Mouse (Mus musculus): ENCODE measurements around the gene Aipl1. TPM values are rescaled to one million over a fixed set of nuclear protein-coding genes. Genes with fewer than 3 reads are reported as not detected.

Gene Aipl1
- polyA plus RNA-seq, 1 experiment from 2014 or later, result 0.09 TPM

GRCm38 (mm10) chr11:71985101-71985711, 52.1 kb downstream of the Aipl1 start:
- 20% methylated on average over 4 of the region's 4 CpGs for WGBS
- peak; percentile 82 for ATAC-seq (ENCODE audit: low FRiP score, low TSS enrichment)
- Histone ChIP-seq H3K27me3 (ENCODE audit: control insufficient read depth, insufficient read depth, low read length) (no peaks in the 10 kb centered on the region), H3K9me3 (ENCODE audit: control insufficient read depth, low read length) (no peaks in the 10 kb centered on the region), H3K4me2 (replicated peaks; ENCODE audit: low read depth, low read length) (no peak overlapping the region), H3K4me1 (ENCODE audit: control insufficient read depth, insufficient read depth, low read length) (peaks cover 28% of the 10 kb centered on the region), H3K36me3 (ENCODE audit: control insufficient read depth, insufficient read depth, low read length) (no peaks in the 10 kb centered on the region), H3K27ac (ENCODE audit: low read depth, low read length) (no peak overlapping the region), H3K9ac (ENCODE audit: low read depth, low read length) (no peak overlapping the region), H3K4me3 (ENCODE audit: low read length) (no peak overlapping the region)

GRCm38 (mm10) chr11:71984093-71984492, 53.2 kb downstream of the Aipl1 start:
- no peak overlapping the region for H3K4me2 ChIP-seq (replicated peaks; ENCODE audit: low read depth, low read length)
- no peak overlapping the region for H3K9ac ChIP-seq (ENCODE audit: low read depth, low read length)
- no peak overlapping the region for H3K4me3 ChIP-seq (ENCODE audit: low read length)
- peaks cover 28% of the 10 kb centered on the region for H3K4me1 ChIP-seq (ENCODE audit: control insufficient read depth, insufficient read depth, low read length)
- no peaks in the 10 kb centered on the region for H3K27me3 ChIP-seq (ENCODE audit: control insufficient read depth, insufficient read depth, low read length)
- no peaks in the 10 kb centered on the region for H3K9me3 ChIP-seq (ENCODE audit: control insufficient read depth, low read length)
- 82% methylated on average over 2 of the region's 2 CpGs for WGBS
- ATAC-seq (ENCODE audit: low FRiP score, low TSS enrichment), result no peak
- no peak overlapping the region for H3K27ac ChIP-seq (ENCODE audit: low read depth, low read length)
- H3K36me3 ChIP-seq (ENCODE audit: control insufficient read depth, insufficient read depth, low read length), result no peaks in the 10 kb centered on the region

Other genes with a start within 250 kb of the Aipl1 start
- 140 and 144 TPM in 2 replicates for gene Pimreg, start 4.5 kb upstream of the Aipl1 start, polyA plus RNA-seq (2014; fragmentation: Nextera tagmentation; extraction: Ambion mirVana)
- gene Pitpnm3, start 98.3 kb upstream of the Aipl1 start, polyA plus RNA-seq (2014; fragmentation: Nextera tagmentation; extraction: Ambion mirVana), result 0.07 and 0.09 TPM in 2 replicates
- gene Gm43951, start 169.3 kb upstream of the Aipl1 start, polyA plus RNA-seq (2014; fragmentation: Nextera tagmentation; extraction: Ambion mirVana), result not detected in 2 replicates
- gene 4933427D14Rik, start 169.9 kb upstream of the Aipl1 start, polyA plus RNA-seq (2014; fragmentation: Nextera tagmentation; extraction: Ambion mirVana), result 9.5 and 18.1 TPM in 2 replicates
- gene Txndc17, start 170.0 kb upstream of the Aipl1 start, polyA plus RNA-seq (2014; fragmentation: Nextera tagmentation; extraction: Ambion mirVana), result 207 and 237 TPM in 2 replicates
- 45.6 and 62.1 TPM in 2 replicates for gene Med31, start 178.1 kb upstream of the Aipl1 start, polyA plus RNA-seq (2014; fragmentation: Nextera tagmentation; extraction: Ambion mirVana)
- gene Slc13a5, start 229.7 kb upstream of the Aipl1 start, polyA plus RNA-seq (2014; fragmentation: Nextera tagmentation; extraction: Ambion mirVana), result 0.15 and 0.26 TPM in 2 replicates